Mouse (Mus musculus): ENCODE measurements around the gene Xpo5.

Xpo5 gene

GRCm38 (mm10) chr17:46202421-46203071, at the start of gene Xpo5, which contains the start of gene Polh:
Xpo5 (plus strand) TSS chr17:46202782.
Polh (minus strand) TSS chr17:46202645.
- peak; percentile 98 for DNase-seq (ENCODE audit: low read depth, low spot score)

GRCm38 (mm10) chr17:46152847-46153782, 49.5 kb upstream of the Xpo5 start, which contains the start of gene Mad2l1bp:
Mad2l1bp (minus strand) TSS chr17:46153553.
- peak; percentile 92 for DNase-seq (ENCODE audit: low read depth, low spot score)

GRCm38 (mm10) chr17:46154336-46154735, 48.2 kb upstream of the Xpo5 start:
- no peak for DNase-seq (ENCODE audit: low read depth, low spot score)

GRCm38 (mm10) chr17:46156680-46157079, 45.9 kb upstream of the Xpo5 start:
- DNase-seq (ENCODE audit: low read depth, low spot score) = no peak

GRCm38 (mm10) chr17:46157131-46157530, 45.5 kb upstream of the Xpo5 start:
- DNase-seq (ENCODE audit: low read depth, low spot score) = no peak

- no peak for DNase-seq (ENCODE audit: low read depth, low spot score)
These were observed 43.3 kb upstream of the Xpo5 start for GRCm38 (mm10) chr17:46159236-46159635.

- peak; percentile 92 for DNase-seq (ENCODE audit: low read depth, low spot score)
These were observed 42.4 kb upstream of the Xpo5 start for GRCm38 (mm10) chr17:46160090-46160662.

- DNase-seq (ENCODE audit: low read depth, low spot score) = peak; percentile 100
These were observed 41.9 kb upstream of the Xpo5 start, which contains the start of gene Gtpbp2 for GRCm38 (mm10) chr17:46160686-46161085. Gtpbp2 (plus strand) TSS chr17:46161032.

- DNase-seq (ENCODE audit: low read depth, low spot score) = peak; percentile 45
These were observed 41.4 kb upstream of the Xpo5 start for GRCm38 (mm10) chr17:46161179-46161578.

- no peak for DNase-seq (ENCODE audit: low read depth, low spot score)
These were observed 40.9 kb upstream of the Xpo5 start for GRCm38 (mm10) chr17:46161710-46162109.

GRCm38 (mm10) chr17:46162551-46162950, 40.0 kb upstream of the Xpo5 start:
- no peak for DNase-seq (ENCODE audit: low read depth, low spot score)

- DNase-seq (ENCODE audit: low read depth, low spot score) = no peak
These were observed 39.6 kb upstream of the Xpo5 start for GRCm38 (mm10) chr17:46162951-46163421.

- DNase-seq (ENCODE audit: low read depth, low spot score) = no peak
These were observed 38.3 kb upstream of the Xpo5 start for GRCm38 (mm10) chr17:46164301-46164700.

GRCm38 (mm10) chr17:46164791-46165190, 37.8 kb upstream of the Xpo5 start:
- no peak for DNase-seq (ENCODE audit: low read depth, low spot score)

- DNase-seq (ENCODE audit: low read depth, low spot score) = no peak
These were observed 37.1 kb upstream of the Xpo5 start for GRCm38 (mm10) chr17:46165460-46165859.

- DNase-seq (ENCODE audit: low read depth, low spot score) = no peak
These were observed 36.3 kb upstream of the Xpo5 start for GRCm38 (mm10) chr17:46166270-46166669.

- DNase-seq (ENCODE audit: low read depth, low spot score) = no peak
These were observed 35.6 kb upstream of the Xpo5 start for GRCm38 (mm10) chr17:46167014-46167413.

- DNase-seq (ENCODE audit: low read depth, low spot score) = no peak
These were observed 34.3 kb upstream of the Xpo5 start for GRCm38 (mm10) chr17:46168318-46168717.

GRCm38 (mm10) chr17:46168768-46169167, 33.8 kb upstream of the Xpo5 start:
- DNase-seq (ENCODE audit: low read depth, low spot score) = no peak

GRCm38 (mm10) chr17:46170538-46170937, 32.0 kb upstream of the Xpo5 start:
- DNase-seq (ENCODE audit: low read depth, low spot score) = peak; percentile 42

GRCm38 (mm10) chr17:46182273-46182672, 20.3 kb upstream of the Xpo5 start:
- DNase-seq (ENCODE audit: low read depth, low spot score) = no peak

- DNase-seq (ENCODE audit: low read depth, low spot score) = no peak
These were observed 13.8 kb upstream of the Xpo5 start for GRCm38 (mm10) chr17:46188829-46189228.

All from forelimb bud, embryonic 11.5 days (tissue).